Mouse (Mus musculus) hindbrain, embryonic 13.5 days (tissue): Measurements from ENCODE around the gene Slc52a3. TPM values are rescaled to one million over a fixed set of nuclear protein-coding genes. Genes with fewer than 3 reads are reported as not detected.

Experiments used
- ATAC-seq: fragments of 200-750 bp; cut with Nextera tagmentation; 2 replicates; pipeline ENCODE4 v1.8.0; 2017; ENCODE audit warnings: moderate TSS enrichment; ENCODE audit not compliant: low FRiP score
- H3K27ac ChIP-seq: fragments of 300-500 bp; sonication (generic); 2 replicates; pipeline ENCODE4 v1.5.1; 2015; ENCODE audit warnings: inconsistent platforms, mild to moderate bottlenecking, moderate library complexity
- H3K27me3 ChIP-seq: fragments of 300-500 bp; sonication (generic); 2 replicates; pipeline ENCODE4 v1.6.1; 2015; ENCODE audit warnings: mild to moderate bottlenecking, inconsistent platforms
- H3K36me3 ChIP-seq: fragments of 300-500 bp; sonication (generic); 2 replicates; pipeline ENCODE4 v1.6.1; 2015; ENCODE audit warnings: mild to moderate bottlenecking, inconsistent platforms
- H3K4me1 ChIP-seq: fragments of 300-500 bp; sonication (generic); replicated peaks from 2 replicates; pipeline ENCODE4 v1.6.1; 2015; ENCODE audit warnings: inconsistent platforms
- H3K4me2 ChIP-seq: fragments of 300-500 bp; sonication (generic); 2 replicates; pipeline ENCODE4 v1.6.1; 2015; ENCODE audit warnings: inconsistent platforms, mild to moderate bottlenecking, moderate library complexity
- H3K4me3 ChIP-seq: fragments of 300-500 bp; sonication (generic); 2 replicates; pipeline ENCODE4 v1.5.1; 2015; ENCODE audit warnings: mild to moderate bottlenecking, inconsistent platforms
- H3K9ac ChIP-seq: fragments of 300-500 bp; sonication (generic); 2 replicates; pipeline ENCODE4 v1.6.1; 2015; ENCODE audit warnings: mild to moderate bottlenecking, inconsistent platforms
- H3K9me3 ChIP-seq: fragments of 300-500 bp; sonication (generic); 2 replicates; pipeline ENCODE4 v1.6.1; 2016; ENCODE audit warnings: inconsistent platforms
- WGBS: fragments of 180-500 bp; shearing (Covaris S2); methylation state at CpG from one replicate; pipeline ENCODE4 v1.1.7; 2015; 5-methylcytosine and 5-hydroxymethylcytosine counted together
- polyA plus RNA-seq: library from polyadenylated mRNA; unstranded; fragments of >200 nt; fragmentation: Nextera tagmentation; extraction: Ambion mirVana; gene quantifications from 2 replicates; pipeline ENCODE4 v1.2.1, GENCODE M21; 2015

The Slc52a3 gene
- polyA plus RNA-seq, 1 experiment from 2014 or later: 0.55 TPM

DNA sequence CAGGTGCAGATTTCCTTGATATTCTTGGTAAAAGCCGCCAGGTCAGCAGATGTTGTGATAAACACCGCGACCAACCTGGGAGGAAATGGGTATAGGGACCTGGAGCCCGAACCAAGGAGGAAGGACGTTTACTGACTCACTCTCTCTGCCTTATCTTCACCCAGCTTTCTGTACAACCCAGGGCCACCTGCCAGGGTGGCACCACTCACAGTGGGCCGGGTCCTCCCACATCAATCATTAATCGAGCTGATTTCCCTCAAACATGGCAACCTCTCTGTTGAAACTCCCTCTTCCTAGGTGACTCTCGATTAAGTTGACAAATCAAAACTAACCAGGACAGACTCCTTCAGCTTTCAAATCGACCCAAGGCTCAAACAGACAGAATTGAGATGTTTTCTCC, 13.9 kb downstream of the Slc52a3 start:
- Histone ChIP-seq H3K9ac (no peak overlapping the region), H3K4me2 (no peak overlapping the region), H3K36me3 (no peaks in the 10 kb centered on the region), H3K27ac (no peak overlapping the region), H3K4me3 (no peak overlapping the region), H3K27me3 (peaks cover 5% of the 10 kb centered on the region; the same call in 1 of the 2 replicates), H3K4me1 (0 out of 2 replicates have a peak, but pooled peaks cover 5% of the 10 kb centered on the region), H3K9me3 (no peaks in the 10 kb centered on the region)
- WGBS: 83% methylated on average over 9 of the region's 9 CpGs
- ATAC-seq: no peak

DNA sequence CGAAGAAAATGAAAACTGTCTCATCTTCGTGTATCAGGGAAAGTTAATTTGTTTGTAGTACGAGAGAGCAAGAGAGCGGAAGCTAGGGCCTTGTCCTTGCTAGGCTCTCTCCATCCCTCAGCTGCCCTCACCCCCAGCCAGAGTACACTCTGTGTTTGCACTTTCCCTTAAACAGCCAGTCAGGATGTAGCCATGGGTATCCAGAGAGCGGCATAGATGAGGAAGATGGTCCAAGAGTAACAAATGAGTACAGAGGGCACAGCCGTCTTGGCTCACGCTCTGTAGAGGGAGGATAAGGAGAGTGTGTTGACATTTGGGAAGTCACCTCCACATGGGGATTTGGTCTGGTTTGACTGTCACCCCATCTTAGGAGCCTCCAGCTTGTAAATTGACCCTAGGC, 14.3 kb downstream of the Slc52a3 start:
- Histone ChIP-seq H3K36me3 (no peaks in the 10 kb centered on the region), H3K4me3 (no peak overlapping the region), H3K4me2 (no peak overlapping the region), H3K27me3 (peaks cover 2% of the 10 kb centered on the region; the same call in 1 of the 2 replicates), H3K9me3 (no peaks in the 10 kb centered on the region), H3K9ac (no peak overlapping the region), H3K4me1 (0 out of 2 replicates have a peak, but pooled peaks cover 5% of the 10 kb centered on the region), H3K27ac (no peak overlapping the region)
- WGBS: 87% methylated on average over 7 of the region's 7 CpGs
- no peak for ATAC-seq

DNA sequence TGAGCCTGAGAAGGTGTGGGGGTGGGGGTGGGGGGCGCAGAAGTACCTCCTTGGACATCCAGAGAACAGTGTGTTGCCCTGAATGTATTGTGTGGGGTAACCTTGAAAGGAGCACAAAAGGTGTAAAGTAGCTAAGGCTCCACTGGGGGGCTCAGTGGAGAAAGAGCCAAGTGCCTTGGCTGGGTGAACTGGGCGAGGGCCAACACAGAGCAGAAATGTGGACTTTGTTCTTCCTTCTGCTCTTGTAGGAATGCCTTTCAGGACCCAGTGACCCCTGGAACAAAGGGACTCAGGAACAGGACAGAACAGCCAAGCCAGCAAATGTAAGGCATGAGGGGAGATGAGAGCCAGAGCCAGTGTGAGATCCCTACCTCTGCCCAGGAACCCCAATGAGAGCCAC, 15.4 kb downstream of the Slc52a3 start:
- H3K36me3 ChIP-seq: no peaks in the 10 kb centered on the region
- H3K4me3 ChIP-seq: no peak overlapping the region
- WGBS: 38% methylated on average over 2 of the region's 2 CpGs

DNA sequence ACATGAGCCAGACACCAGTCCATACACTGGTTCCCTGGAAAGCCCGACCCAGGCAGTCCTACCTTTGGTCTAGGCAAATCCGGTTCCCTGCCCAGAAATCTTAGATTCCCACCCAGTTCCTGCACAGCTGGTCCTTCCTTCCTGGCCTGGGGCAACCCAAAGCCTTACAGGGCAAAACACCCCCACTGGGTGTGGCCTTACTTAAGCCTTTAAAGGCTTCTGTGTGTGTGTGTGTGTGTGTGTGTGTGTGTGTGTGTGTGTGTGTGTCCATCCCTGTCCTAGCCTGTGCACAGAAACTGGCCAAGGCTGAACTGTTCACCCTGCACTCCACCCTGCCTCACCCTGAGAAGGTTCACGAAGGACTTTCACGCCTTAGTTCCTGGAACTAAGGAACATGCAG, 15.9 kb downstream of the Slc52a3 start:
- Histone ChIP-seq H3K36me3 (no peaks in the 10 kb centered on the region), H3K27ac (no peak overlapping the region), H3K27me3 (peaks cover 2% of the 10 kb centered on the region; the same call in 1 of the 2 replicates), H3K4me1 (0 out of 2 replicates have a peak, but pooled peaks cover 5% of the 10 kb centered on the region), H3K4me2 (no peak overlapping the region), H3K4me3 (no peak overlapping the region), H3K9ac (no peak overlapping the region), H3K9me3 (no peaks in the 10 kb centered on the region)
- 85% methylated on average over 4 of the region's 4 CpGs for WGBS
- 0 out of 2 replicates have a peak, but pooled peaks have one; percentile 18 for ATAC-seq

More for the DNA sequence above, 15.4 kb downstream of the Slc52a3 start:
- no peak overlapping the region for H3K9ac ChIP-seq
- no peak overlapping the region for H3K4me2 ChIP-seq
- no peaks in the 10 kb centered on the region for H3K9me3 ChIP-seq
- ATAC-seq: 0 out of 2 replicates have a peak, but pooled peaks have one; percentile 25
- no peak overlapping the region for H3K27ac ChIP-seq
- H3K4me1 ChIP-seq: 0 out of 2 replicates have a peak, but pooled peaks cover 5% of the 10 kb centered on the region
- peaks cover 2% of the 10 kb centered on the region; the same call in 1 of the 2 replicates for H3K27me3 ChIP-seq

DNA sequence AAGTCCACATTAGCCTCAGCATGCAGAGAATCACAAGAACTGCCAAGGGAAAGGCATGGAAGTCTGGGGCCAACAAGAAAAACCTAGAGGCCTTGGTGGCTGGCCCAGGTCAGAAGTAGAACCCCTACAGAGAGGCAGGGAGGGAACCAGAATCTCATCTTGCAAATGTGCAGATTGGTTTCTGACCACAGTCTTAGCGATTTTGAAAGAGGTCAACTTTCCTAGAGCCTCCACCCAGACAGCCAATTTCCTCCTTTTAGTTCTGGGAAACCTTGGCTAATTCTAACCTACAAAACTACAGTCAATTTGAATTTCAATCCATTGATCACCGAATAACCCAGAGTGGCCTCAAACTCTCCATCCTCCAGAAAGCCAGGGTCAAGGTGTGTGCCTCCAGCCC, 16.4 kb downstream of the Slc52a3 start:
- Histone ChIP-seq H3K36me3 (no peaks in the 10 kb centered on the region), H3K4me2 (no peak overlapping the region), H3K27me3 (peaks cover 2% of the 10 kb centered on the region; the same call in 1 of the 2 replicates), H3K4me1 (0 out of 2 replicates have a peak, but pooled peaks cover 5% of the 10 kb centered on the region), H3K9me3 (no peaks in the 10 kb centered on the region), H3K4me3 (no peak overlapping the region), H3K9ac (no peak overlapping the region), H3K27ac (no peak overlapping the region)
- ATAC-seq: no peak
- WGBS: 66% methylated on average over 2 of the region's 2 CpGs

DNA sequence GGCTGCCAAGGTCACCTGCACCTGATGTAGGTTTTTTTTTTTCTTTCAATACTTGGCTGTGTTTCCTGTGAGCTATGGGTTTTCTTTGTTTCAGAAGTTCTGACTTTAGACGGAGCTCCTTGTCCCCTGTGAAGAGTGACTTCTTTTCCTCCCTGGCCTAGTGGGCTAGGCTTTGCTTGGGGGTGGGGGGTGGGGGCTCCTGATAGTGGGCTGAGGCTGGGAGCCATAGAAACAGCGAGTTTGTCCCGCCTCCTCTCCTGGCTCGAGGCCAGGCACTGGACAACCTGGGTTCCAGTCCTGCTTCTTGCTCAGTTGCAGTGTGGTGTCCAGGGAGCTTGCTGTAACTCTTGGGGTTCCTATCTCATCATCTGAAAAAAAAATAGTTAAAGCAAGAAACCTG, 19.7 kb downstream of the Slc52a3 start:
- Histone ChIP-seq H3K4me2 (no peak overlapping the region), H3K9me3 (no peaks in the 10 kb centered on the region), H3K36me3 (no peaks in the 10 kb centered on the region), H3K4me3 (no peak overlapping the region), H3K9ac (no peak overlapping the region), H3K4me1 (peaks cover 12% of the 10 kb centered on the region; the same call in 1 of the 2 replicates), H3K27ac (no peak overlapping the region), H3K27me3 (peaks cover 2% of the 10 kb centered on the region; the same call in 1 of the 2 replicates)
- WGBS: 36% methylated on average over 4 of the region's 4 CpGs
- no peak for ATAC-seq

DNA sequence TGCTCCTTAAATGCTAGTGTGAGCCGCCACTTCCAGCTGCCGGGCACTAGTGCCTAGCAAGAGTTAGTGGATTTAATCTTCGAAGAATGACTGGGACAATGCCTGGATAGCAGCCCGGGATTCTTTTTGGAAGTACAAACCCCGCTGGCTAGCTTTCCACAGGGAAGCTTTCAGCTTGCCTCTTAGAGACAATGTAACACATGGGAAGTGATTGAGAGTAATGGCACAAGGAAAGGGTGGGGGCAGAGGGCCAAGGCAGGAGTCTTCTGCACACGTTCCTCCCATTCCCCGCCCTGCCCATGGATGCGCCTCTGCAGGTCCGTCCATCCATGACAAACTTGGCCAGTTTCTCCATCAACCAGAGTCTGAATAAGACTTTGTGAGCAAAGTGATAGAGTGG, 20.4 kb downstream of the Slc52a3 start:
- no peak overlapping the region for H3K4me2 ChIP-seq
- 0 out of 2 replicates have a peak, but pooled peaks have one; percentile 47 for ATAC-seq
- peaks cover 10% of the 10 kb centered on the region; the same call in 1 of the 2 replicates for H3K4me1 ChIP-seq
- no peak overlapping the region for H3K27ac ChIP-seq
- WGBS: 59% methylated on average over 9 of the region's 9 CpGs
- H3K27me3 ChIP-seq: peaks cover 2% of the 10 kb centered on the region; the same call in 1 of the 2 replicates
- H3K9me3 ChIP-seq: no peaks in the 10 kb centered on the region
- H3K9ac ChIP-seq: no peak overlapping the region
- H3K4me3 ChIP-seq: no peak overlapping the region
- H3K36me3 ChIP-seq: no peaks in the 10 kb centered on the region

DNA sequence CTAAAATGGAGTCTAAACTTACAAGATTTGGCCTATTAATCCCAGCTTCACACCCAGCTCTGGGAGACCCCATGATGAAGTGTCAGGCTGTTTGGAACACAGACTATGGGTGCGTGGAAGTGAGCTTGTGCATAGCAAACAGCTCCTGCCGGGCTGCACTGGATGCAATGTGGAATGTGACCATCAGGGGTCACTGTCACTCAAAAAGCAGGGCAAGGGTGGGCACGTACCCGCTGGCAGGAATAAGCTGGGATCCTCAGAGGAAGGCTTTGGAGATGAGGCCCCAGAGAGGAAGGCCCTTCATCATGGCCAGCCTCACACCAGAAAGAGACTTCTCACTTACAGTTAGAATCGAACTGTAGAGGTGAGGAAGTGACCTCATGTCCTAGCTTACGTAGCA, 23.9 kb downstream of the Slc52a3 start:
- no peak overlapping the region for H3K9ac ChIP-seq
- H3K4me2 ChIP-seq: no peak overlapping the region
- 0 out of 2 replicates have a peak, but pooled peaks have one; percentile 34 for ATAC-seq
- H3K36me3 ChIP-seq: no peaks in the 10 kb centered on the region
- H3K27me3 ChIP-seq: no peaks in the 10 kb centered on the region
- H3K27ac ChIP-seq: no peak overlapping the region
- 22% methylated on average over 6 of the region's 6 CpGs for WGBS
- no peaks in the 10 kb centered on the region for H3K9me3 ChIP-seq
- H3K4me3 ChIP-seq: no peak overlapping the region
- H3K4me1 ChIP-seq: peaks cover 15% of the 10 kb centered on the region

DNA sequence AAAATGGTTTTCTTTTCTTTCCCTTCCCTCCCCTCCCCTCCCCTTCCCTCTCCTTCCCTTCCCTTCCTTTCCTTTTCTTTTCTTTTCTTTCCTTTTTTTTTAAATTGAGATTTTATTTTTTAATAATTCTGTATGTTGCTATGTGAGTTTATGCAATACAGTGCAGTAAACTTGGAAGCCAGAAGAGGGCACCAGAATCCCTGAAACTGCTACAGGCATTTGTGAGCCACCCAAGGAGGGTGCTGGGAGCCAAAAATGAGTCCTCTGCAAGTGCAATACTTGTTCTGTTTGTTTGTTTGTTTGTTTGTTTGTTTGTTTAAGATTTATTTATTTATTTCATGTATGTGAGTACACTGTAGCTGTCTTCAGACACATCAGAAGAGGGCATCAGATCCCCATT, 25.7 kb downstream of the Slc52a3 start:
- ATAC-seq: no peak
- Histone ChIP-seq H3K9me3 (no peaks in the 10 kb centered on the region), H3K4me1 (peaks cover 17% of the 10 kb centered on the region), H3K9ac (no peak overlapping the region), H3K4me3 (no peak overlapping the region), H3K27ac (no peak overlapping the region), H3K27me3 (no peaks in the 10 kb centered on the region), H3K36me3 (no peaks in the 10 kb centered on the region), H3K4me2 (no peak overlapping the region)

DNA sequence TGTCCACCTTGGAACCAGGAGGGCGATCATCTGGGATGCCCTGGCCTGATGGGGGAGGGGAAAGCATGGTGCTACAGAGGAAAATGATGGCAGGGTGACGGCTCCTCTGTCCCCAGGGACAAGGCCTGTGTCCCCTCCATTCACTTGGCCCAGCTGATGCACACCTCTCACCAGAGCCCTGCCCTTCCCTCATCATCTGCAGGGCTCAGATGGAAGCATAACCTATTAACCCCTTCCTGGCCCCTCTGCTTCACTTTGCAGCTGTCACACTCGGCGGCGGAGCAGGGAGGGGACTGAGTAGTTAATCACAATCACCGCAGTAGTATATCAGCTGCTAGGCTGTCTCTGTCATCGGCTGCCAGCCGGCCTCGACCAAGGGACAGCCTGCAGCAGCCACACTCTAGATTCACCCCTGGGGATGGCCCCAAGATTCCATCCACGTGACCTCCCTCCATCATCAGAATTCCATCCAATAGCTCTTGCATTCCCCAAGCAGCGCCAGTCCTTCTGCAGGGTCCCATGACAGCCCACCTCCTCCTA, 28.6 kb downstream of the Slc52a3 start:
- WGBS: 12% methylated on average over 11 of the region's 11 CpGs
- Histone ChIP-seq H3K4me1 (peaks cover 26% of the 10 kb centered on the region), H3K27me3 (peaks cover 6% of the 10 kb centered on the region), H3K9ac (0 out of 2 replicates have a peak overlapping the region, but pooled peaks have one; percentile 19), H3K9me3 (no peaks in the 10 kb centered on the region), H3K36me3 (no peaks in the 10 kb centered on the region), H3K27ac (peak overlapping the region; percentile 63), H3K4me3 (no peak overlapping the region), H3K4me2 (peak overlapping the region; percentile 18; the same call in 1 of the 2 replicates)
- ATAC-seq: peak; percentile 38

DNA sequence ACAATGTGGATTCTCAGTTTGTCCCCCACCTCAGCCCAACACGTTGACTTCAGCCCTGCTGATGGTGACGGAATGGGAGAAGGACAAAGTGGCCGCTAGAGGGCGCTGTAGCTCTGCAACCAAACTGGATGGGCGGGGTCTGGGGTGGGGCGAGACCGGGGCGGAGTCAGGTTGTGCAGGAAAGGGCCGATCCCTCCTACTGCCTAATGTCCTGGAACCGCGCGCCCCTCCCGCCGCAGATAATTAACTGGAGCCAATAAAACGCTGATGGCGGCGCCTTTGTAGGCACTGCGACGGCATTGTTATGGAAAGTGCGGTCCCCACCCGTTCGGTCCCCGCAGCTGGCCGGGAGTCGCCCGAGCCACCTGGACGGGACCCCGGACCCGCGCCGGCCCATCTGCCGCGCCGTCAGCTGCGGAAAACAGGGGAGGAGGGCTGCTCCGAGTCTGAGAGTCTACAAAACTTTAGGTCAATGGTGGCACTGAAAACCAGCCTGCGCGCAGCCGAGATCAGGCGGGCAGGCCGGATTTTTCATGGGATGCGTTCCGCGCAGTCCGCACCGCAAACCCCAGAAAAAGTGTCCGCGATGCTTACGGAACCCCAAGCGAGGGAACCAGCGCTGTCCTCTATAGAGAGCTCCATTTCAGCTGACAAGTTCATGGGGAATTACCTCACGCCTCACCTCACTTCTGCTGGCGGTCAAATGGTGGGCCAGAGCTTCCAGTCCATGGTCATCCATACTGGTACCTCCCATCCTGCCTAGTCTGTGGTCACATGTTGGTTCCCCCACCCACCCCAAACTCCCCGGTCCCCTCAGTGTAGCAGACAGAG, 33.2 kb downstream of the Slc52a3 start:
- Histone ChIP-seq H3K9me3 (no peaks in the 10 kb centered on the region), H3K9ac (peak overlapping the region; percentile 79), H3K27me3 (peaks cover 24% of the 10 kb centered on the region), H3K4me1 (peaks cover 22% of the 10 kb centered on the region), H3K36me3 (no peaks in the 10 kb centered on the region), H3K27ac (peak overlapping the region; percentile 91), H3K4me2 (peak overlapping the region; percentile 83), H3K4me3 (peak overlapping the region; percentile 55)
- peak; percentile 90 for ATAC-seq
- WGBS: under 1% methylated on average over 54 of the region's 54 CpGs

DNA sequence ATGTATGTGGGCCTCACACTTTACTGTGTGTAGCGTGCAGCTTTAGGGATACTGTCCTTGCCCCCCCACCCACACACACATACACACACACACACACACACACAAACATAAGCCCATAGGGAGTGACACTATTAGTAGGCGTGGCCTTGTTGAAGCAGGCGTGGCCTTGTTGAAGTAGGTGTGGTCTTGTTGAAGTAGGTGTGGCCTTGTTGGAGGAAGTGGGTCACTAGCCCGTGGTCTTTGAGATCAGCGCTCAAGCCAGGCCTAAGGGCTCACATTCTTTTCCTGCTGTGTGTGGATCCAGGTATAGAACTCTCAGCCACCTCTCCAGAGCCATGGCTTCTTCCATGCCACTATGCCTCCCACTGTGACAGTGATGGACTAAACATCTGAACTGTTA, 34.7 kb downstream of the Slc52a3 start:
- Histone ChIP-seq H3K36me3 (no peaks in the 10 kb centered on the region), H3K4me2 (no peak overlapping the region), H3K27ac (no peak overlapping the region), H3K4me3 (no peak overlapping the region), H3K4me1 (peaks cover 12% of the 10 kb centered on the region), H3K9me3 (peaks cover 8% of the 10 kb centered on the region; the same call in 1 of the 2 replicates), H3K9ac (no peak overlapping the region), H3K27me3 (peaks cover 27% of the 10 kb centered on the region)
- 89% methylated on average over 5 of the region's 5 CpGs for WGBS
- no peak for ATAC-seq
